Mouse (Mus musculus): Measurements from ENCODE around the gene Sirt1.
"Not testable (repeated sequence)": the region's sequence is repeated elsewhere in the genome, so short reads cannot be mapped to it uniquely, and the experiment has no call there.

Sirt1 gene

GRCm38 (mm10) chr10:63388948-63389347 is 7.4 kb upstream of the Sirt1 start:
- no peak for DNase-seq (ENCODE audit: extremely low spot score, low read depth, low spot score)

- DNase-seq (ENCODE audit: extremely low spot score, low read depth, low spot score) = no peak
Observed at GRCm38 (mm10) chr10:63386991-63387390, 5.5 kb upstream of the Sirt1 start.

GRCm38 (mm10) chr10:63386444-63386843 is 4.9 kb upstream of the Sirt1 start:
- no peak for DNase-seq (ENCODE audit: extremely low spot score, low read depth, low spot score)

- DNase-seq (ENCODE audit: extremely low spot score, low read depth, low spot score) = not testable (repeated sequence)
Observed at GRCm38 (mm10) chr10:63385897-63386296, 4.4 kb upstream of the Sirt1 start.

GRCm38 (mm10) chr10:63382372-63383279 is 1.1 kb upstream of the Sirt1 start, which contains the start of gene Dnajc12:
Gene Dnajc12 (plus strand): TSS chr10:63382443.
- peak; percentile 95 for DNase-seq (ENCODE audit: extremely low spot score, low read depth, low spot score)

- no peak for DNase-seq (ENCODE audit: extremely low spot score, low read depth, low spot score)
Observed at GRCm38 (mm10) chr10:63378948-63379680, 2.4 kb downstream of the Sirt1 start.

- no peak for DNase-seq (ENCODE audit: extremely low spot score, low read depth, low spot score)
Observed at GRCm38 (mm10) chr10:63377468-63377867, 4.0 kb downstream of the Sirt1 start.

GRCm38 (mm10) chr10:63376303-63376702 is 5.2 kb downstream of the Sirt1 start:
- no peak for DNase-seq (ENCODE audit: extremely low spot score, low read depth, low spot score)

GRCm38 (mm10) chr10:63368041-63368440 is 13.5 kb downstream of the Sirt1 start:
- no peak for DNase-seq (ENCODE audit: extremely low spot score, low read depth, low spot score)

GRCm38 (mm10) chr10:63367386-63367785 is 14.1 kb downstream of the Sirt1 start:
- no peak for DNase-seq (ENCODE audit: extremely low spot score, low read depth, low spot score)

GRCm38 (mm10) chr10:63365918-63366455 is 15.5 kb downstream of the Sirt1 start:
- DNase-seq (ENCODE audit: extremely low spot score, low read depth, low spot score) = no peak

- no peak for DNase-seq (ENCODE audit: extremely low spot score, low read depth, low spot score)
Observed at GRCm38 (mm10) chr10:63360502-63360901, 21.0 kb downstream of the Sirt1 start.

GRCm38 (mm10) chr10:63352111-63352510 is 29.4 kb downstream of the Sirt1 start:
- DNase-seq (ENCODE audit: extremely low spot score, low read depth, low spot score) = no peak

GRCm38 (mm10) chr10:63351099-63351498 is 30.4 kb downstream of the Sirt1 start:
- DNase-seq (ENCODE audit: extremely low spot score, low read depth, low spot score) = not testable (repeated sequence)

GRCm38 (mm10) chr10:63350666-63351065 is 30.8 kb downstream of the Sirt1 start:
- no peak for DNase-seq (ENCODE audit: extremely low spot score, low read depth, low spot score)

GRCm38 (mm10) chr10:63348291-63348690 is 33.2 kb downstream of the Sirt1 start:
- no peak for DNase-seq (ENCODE audit: extremely low spot score, low read depth, low spot score)

GRCm38 (mm10) chr10:63344751-63345150 is 36.8 kb downstream of the Sirt1 start:
- DNase-seq (ENCODE audit: extremely low spot score, low read depth, low spot score) = no peak

GRCm38 (mm10) chr10:63341351-63341750 is 40.2 kb downstream of the Sirt1 start:
- DNase-seq (ENCODE audit: extremely low spot score, low read depth, low spot score) = no peak

- no peak for DNase-seq (ENCODE audit: extremely low spot score, low read depth, low spot score)
Observed at GRCm38 (mm10) chr10:63338914-63339643, 42.4 kb downstream of the Sirt1 start.

GRCm38 (mm10) chr10:63337951-63338836 is 43.3 kb downstream of the Sirt1 start:
- DNase-seq (ENCODE audit: extremely low spot score, low read depth, low spot score) = no peak
